ENCODE assay signal across 19 mouse cellular contexts in genomic region chr14:86640086-86640485, GRCm38 (mm10).
DNase-seq lines count a peak whose midpoint lies in the region; ATAC-seq lines count a peak whose summit lies in the region.
"Had no signal": no experiment of that assay in that cellular context is flagged by ENCODE, and none has a peak within 500 bp of the region (broad histone marks: within the 10 kb centered on the region; RNA-seq: fewer than 3 reads in every experiment).

No protein-coding gene starts in this region.

- no peak overlapping the region for H3K9ac ChIP-seq in heart, embryonic 12.5 days
- no peak overlapping the region for H3K9ac ChIP-seq in kidney, embryonic 15.5 days
- H3K9ac ChIP-seq: forebrain, postnatal 0 days; heart, embryonic 13.5 days; hindbrain, embryonic 12.5 days had no signal

- DNase-seq in embryo, embryonic 10.5 days (ENCODE audit: low spot score), result peak; percentile 6
- DNase-seq in embryo, embryonic 9.5 days (ENCODE audit: extremely low spot score), result no peak
- DNase-seq in heart, adult 11 months, result peak; percentile 58
- no peak for DNase-seq in kidney, postnatal 10 days
- DNase-seq in R1 (ENCODE audit: low read depth, low spot score), result peak; percentile 20
- DNase-seq: adrenal gland, postnatal 14 days; cerebellum, adult 18-20 months; cerebellum, adult 9-11 months; cerebellum, postnatal 36 days; embryo, embryonic 11 days; forebrain, postnatal 0 days; gastrocnemius, postnatal 14 days; heart, postnatal 36 days had no signal

- H3K9me3 ChIP-seq in heart, embryonic 12.5 days (replicated peaks), result 0 out of 2 replicates have a peak, but pooled peaks cover 7% of the 10 kb centered on the region
- H3K9me3 ChIP-seq in kidney, embryonic 15.5 days (replicated peaks), result no peaks in the 10 kb centered on the region
- H3K9me3 ChIP-seq: heart, embryonic 13.5 days; hindbrain, embryonic 12.5 days had no signal

- H3K4me2 ChIP-seq in heart, embryonic 12.5 days, result no peak overlapping the region
- no peak overlapping the region for H3K4me2 ChIP-seq in kidney, embryonic 15.5 days
- H3K4me2 ChIP-seq: heart, embryonic 13.5 days; hindbrain, embryonic 12.5 days had no signal

- no peak overlapping the region for H3K27ac ChIP-seq in heart, embryonic 12.5 days (ENCODE audit: poor library complexity, severe bottlenecking)
- no peak overlapping the region for H3K27ac ChIP-seq in kidney, embryonic 15.5 days
- H3K27ac ChIP-seq: heart, embryonic 13.5 days; hindbrain, embryonic 12.5 days had no signal

- H3K36me3 ChIP-seq in heart, embryonic 12.5 days, result no peaks in the 10 kb centered on the region
- no peaks in the 10 kb centered on the region for H3K36me3 ChIP-seq in kidney, embryonic 15.5 days
- H3K36me3 ChIP-seq: heart, embryonic 13.5 days; hindbrain, embryonic 12.5 days had no signal

- no peak overlapping the region for H3K4me3 ChIP-seq in heart, embryonic 12.5 days
- no peak overlapping the region for H3K4me3 ChIP-seq in kidney, embryonic 15.5 days (replicated peaks)
- H3K4me3 ChIP-seq: heart, embryonic 13.5 days; hindbrain, embryonic 12.5 days had no signal

- 73% methylated on average over 5 of the region's 5 CpGs for WGBS in heart, embryonic 12.5 days
- WGBS in kidney, embryonic 15.5 days, result 53% methylated on average over 5 of the region's 5 CpGs

- no peaks in the 10 kb centered on the region; the same call in 1 of the 2 replicates for H3K4me1 ChIP-seq in heart, embryonic 12.5 days (replicated peaks)
- no peaks in the 10 kb centered on the region for H3K4me1 ChIP-seq in kidney, embryonic 15.5 days

- H3K27me3 ChIP-seq in heart, embryonic 12.5 days (replicated peaks), result no peaks in the 10 kb centered on the region
- no peaks in the 10 kb centered on the region for H3K27me3 ChIP-seq in kidney, embryonic 15.5 days
- H3K27me3 ChIP-seq: heart, embryonic 13.5 days had no signal

- ATAC-seq in heart, embryonic 12.5 days (ENCODE audit: insufficient number of reproducible peaks, low FRiP score), result no peak
- peak; percentile 36; the same call in 1 of the 2 replicates for ATAC-seq in kidney, embryonic 15.5 days (replicated peaks; ENCODE audit: low FRiP score)
- ATAC-seq: activated CD4-positive, CD25-positive, alpha-beta regulatory T cell, adult 4 months; forebrain, postnatal 0 days; intestine, embryonic 16.5 days had no signal

Comparison
In these comparisons a context has a peak if more than half of its experiments do, and no peak if none do; other contexts are left out.
1. DNase-seq: peak in embryo, embryonic 10.5 days (single experiment), heart, adult 11 months (single experiment) and R1 (single experiment); none in embryo, embryonic 9.5 days (single experiment) and kidney, postnatal 10 days (single experiment).